Mouse (Mus musculus): ENCODE measurements at regions not wholly inside any gene's neighbourhood (a gene's known extent, or its start where the extent isn't known, plus 50 kb on each side); places are given as distances from the start of the nearest gene placed in this dataset.

GRCm38 (mm10) chr3:19385675-19386074 is 242.8 kb downstream of the 1700064H15Rik start:
- in situ Hi-C loops (cut with MboI, MseI) = no loop called here

- in situ Hi-C loops (cut with MboI, MseI) = loop anchor here (5.0 kb wide), 1 partner anchor 67 kb away; no protein-coding TSS in a partner anchor
Measured at GRCm38 (mm10) chr3:19368998-19369397, 259.5 kb downstream of the 1700064H15Rik start.

- in situ Hi-C loops (cut with MboI, MseI) = loop anchor here (5.0 kb wide), 1 partner anchor 65 kb away; no protein-coding TSS in a partner anchor
Measured at GRCm38 (mm10) chr3:19367761-19368160, 260.7 kb downstream of the 1700064H15Rik start.

Data from T-helper 1 cell (primary cell).